Mouse (Mus musculus) embryonic facial prominence, embryonic 10.5 days (tissue): ENCODE results near the gene Sspo. TPM values are rescaled to one million over a fixed set of nuclear protein-coding genes. Genes with fewer than 3 reads are reported as not detected.

Experiments
- DNase-seq: peaks from one replicate; pipeline ENCODE4 v3.0.0-alpha.2; 2017; ENCODE audit warnings: low spot score
- H3K27ac ChIP-seq: fragments of 300-500 bp; sonication (generic); replicated peaks from 2 replicates; pipeline ENCODE4 v1.5.1; 2016; ENCODE audit warnings: mild to moderate bottlenecking
- H3K27me3 ChIP-seq: fragments of 300-500 bp; sonication (generic); replicated peaks from 2 replicates; pipeline ENCODE4 v1.6.1; 2016; ENCODE audit warnings: low read depth, mild to moderate bottlenecking; ENCODE audit not compliant: poor library complexity, severe bottlenecking
- H3K36me3 ChIP-seq: fragments of 300-500 bp; sonication (generic); replicated peaks from 2 replicates; pipeline ENCODE4 v1.6.1; 2016; ENCODE audit warnings: mild to moderate bottlenecking, moderate library complexity
- H3K4me1 ChIP-seq: fragments of 300-500 bp; sonication (generic); 2 replicates; pipeline ENCODE4 v1.6.1; 2016
- H3K4me3 ChIP-seq: fragments of 300-500 bp; sonication (generic); 2 replicates; pipeline ENCODE4 v1.5.1; 2016; ENCODE audit warnings: mild to moderate bottlenecking, moderate library complexity
- H3K9me3 ChIP-seq: fragments of 300-500 bp; sonication (generic); 2 replicates; pipeline ENCODE4 v1.6.1; 2016; ENCODE audit warnings: mild to moderate bottlenecking
- WGBS: fragments of 180-500 bp; shearing (Covaris S2); methylation state at CpG from one replicate; pipeline ENCODE4 v1.1.7; 2016; 5-methylcytosine and 5-hydroxymethylcytosine counted together
- polyA plus RNA-seq: library from polyadenylated mRNA; unstranded; fragments of >200 nt; fragmentation: Nextera tagmentation; extraction: Ambion mirVana; gene quantifications from 2 replicates; pipeline ENCODE4 v1.2.1, GENCODE M21; 2016

The Sspo gene
- polyA plus RNA-seq, 1 experiment from 2014 or later: 0.71 TPM

DNA sequence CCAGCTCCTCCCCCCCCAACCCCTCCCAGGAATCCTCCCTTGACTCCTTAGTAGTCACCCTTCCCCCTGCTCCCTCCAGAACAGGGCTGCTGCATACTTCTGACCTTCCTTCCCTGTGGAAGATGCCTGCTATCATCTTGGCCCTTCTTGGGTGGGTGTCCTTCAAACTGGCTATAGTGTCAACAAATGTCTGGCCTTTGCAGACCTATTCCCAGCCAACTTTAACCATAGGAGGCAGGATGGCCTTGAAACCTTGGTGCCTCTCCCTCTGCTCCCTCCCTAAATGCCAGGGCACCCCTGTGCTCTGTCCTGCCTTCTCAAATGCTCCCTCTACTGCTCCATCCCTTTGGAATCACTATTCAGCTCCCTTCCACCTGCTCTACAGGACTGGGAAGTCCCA, 8.4 kb upstream of the Sspo start:
- peak overlapping the region; percentile 46 for H3K4me3 ChIP-seq
- no peak for DNase-seq
- peaks cover 58% of the 10 kb centered on the region for H3K36me3 ChIP-seq
- H3K27ac ChIP-seq: peak overlapping the region; percentile 62
- H3K27me3 ChIP-seq: peaks cover 56% of the 10 kb centered on the region
- H3K4me1 ChIP-seq: peaks cover 60% of the 10 kb centered on the region
- H3K9me3 ChIP-seq: no peaks in the 10 kb centered on the region; the same call in 1 of the 2 replicates

DNA sequence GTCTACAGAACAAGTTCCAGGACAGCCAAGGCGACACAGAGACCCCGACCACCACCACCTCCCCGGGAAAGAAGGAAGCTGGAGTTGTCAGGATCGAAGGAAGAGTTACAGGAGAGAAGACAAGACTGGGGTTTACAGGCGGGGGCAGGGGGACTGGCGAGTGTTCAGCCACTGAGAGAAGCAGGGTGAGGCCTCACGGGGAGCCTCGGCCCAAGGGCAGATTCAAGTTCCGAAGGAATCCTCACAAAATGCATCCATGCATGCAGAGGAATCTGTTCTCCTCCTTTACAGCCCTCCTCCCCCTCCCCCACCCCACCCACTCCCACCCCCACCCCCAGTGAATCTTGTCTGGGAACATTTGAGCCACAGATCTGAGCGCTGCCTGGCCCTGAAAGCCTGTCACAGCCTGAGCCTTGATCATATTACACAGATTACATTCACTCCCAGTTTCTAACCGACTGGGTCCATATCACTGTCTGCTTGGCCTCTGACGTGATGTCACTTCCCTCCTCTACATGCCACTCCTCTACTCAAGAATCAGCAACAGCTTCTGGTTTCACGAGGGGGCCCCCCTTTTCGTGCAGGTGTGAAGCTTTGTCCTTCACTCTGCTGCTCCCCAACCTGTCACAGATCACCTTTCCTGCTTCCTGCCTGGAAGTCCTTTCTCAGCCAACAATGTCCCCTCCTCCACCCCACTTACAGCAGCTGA, 7.6 kb upstream of the Sspo start:
- peaks cover 58% of the 10 kb centered on the region for H3K4me1 ChIP-seq
- H3K36me3 ChIP-seq: peaks cover 58% of the 10 kb centered on the region
- DNase-seq: peak; percentile 44
- H3K9me3 ChIP-seq: no peaks in the 10 kb centered on the region; the same call in 1 of the 2 replicates
- WGBS: 33% methylated on average over 14 of the region's 14 CpGs
- H3K4me3 ChIP-seq: peak overlapping the region; percentile 30; the same call in 1 of the 2 replicates
- H3K27me3 ChIP-seq: peaks cover 55% of the 10 kb centered on the region
- peak overlapping the region; percentile 62 for H3K27ac ChIP-seq

DNA sequence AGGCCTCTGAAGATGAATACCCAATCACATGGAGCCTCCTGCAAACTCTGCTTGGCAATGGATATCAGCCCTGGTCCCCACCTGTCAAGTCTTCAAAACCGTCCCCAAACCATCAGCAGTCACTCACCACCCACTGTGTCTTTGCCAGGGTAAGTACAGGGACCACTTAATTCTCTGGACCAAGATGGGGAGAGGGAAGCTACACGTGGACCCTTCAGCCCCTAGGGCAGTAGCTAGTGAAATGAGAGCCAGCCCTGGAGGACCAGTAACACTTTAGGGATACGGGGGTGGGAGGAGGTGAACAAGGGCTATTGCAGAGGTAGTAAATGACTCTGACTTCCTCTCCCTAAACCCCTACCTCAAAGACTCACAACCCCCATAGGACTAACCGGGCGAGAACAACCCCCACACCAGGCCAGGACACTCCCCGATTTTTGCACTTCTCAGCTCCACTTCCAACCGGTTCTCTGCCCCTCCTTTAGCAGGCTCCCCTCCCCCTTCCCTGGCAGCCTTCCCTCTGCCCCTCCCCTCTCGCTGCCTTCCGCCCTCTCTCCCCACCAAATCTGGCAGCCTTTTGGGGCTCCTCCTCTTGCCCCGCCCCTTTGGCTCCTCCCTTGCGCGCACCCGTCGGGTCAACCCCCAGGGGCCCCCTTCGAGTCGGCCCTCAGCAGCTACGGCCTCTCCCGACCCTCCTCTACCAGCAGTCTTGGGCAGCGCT, 4.3 kb upstream of the Sspo start:
- peak overlapping the region; percentile 97 for H3K27ac ChIP-seq
- 2% methylated on average over 18 of the region's 19 CpGs for WGBS
- peaks cover 35% of the 10 kb centered on the region for H3K36me3 ChIP-seq
- peaks cover 72% of the 10 kb centered on the region for H3K4me1 ChIP-seq
- DNase-seq: no peak
- no peaks in the 10 kb centered on the region; the same call in 1 of the 2 replicates for H3K9me3 ChIP-seq
- H3K4me3 ChIP-seq: peak overlapping the region; percentile 92
- peaks cover 27% of the 10 kb centered on the region for H3K27me3 ChIP-seq

DNA sequence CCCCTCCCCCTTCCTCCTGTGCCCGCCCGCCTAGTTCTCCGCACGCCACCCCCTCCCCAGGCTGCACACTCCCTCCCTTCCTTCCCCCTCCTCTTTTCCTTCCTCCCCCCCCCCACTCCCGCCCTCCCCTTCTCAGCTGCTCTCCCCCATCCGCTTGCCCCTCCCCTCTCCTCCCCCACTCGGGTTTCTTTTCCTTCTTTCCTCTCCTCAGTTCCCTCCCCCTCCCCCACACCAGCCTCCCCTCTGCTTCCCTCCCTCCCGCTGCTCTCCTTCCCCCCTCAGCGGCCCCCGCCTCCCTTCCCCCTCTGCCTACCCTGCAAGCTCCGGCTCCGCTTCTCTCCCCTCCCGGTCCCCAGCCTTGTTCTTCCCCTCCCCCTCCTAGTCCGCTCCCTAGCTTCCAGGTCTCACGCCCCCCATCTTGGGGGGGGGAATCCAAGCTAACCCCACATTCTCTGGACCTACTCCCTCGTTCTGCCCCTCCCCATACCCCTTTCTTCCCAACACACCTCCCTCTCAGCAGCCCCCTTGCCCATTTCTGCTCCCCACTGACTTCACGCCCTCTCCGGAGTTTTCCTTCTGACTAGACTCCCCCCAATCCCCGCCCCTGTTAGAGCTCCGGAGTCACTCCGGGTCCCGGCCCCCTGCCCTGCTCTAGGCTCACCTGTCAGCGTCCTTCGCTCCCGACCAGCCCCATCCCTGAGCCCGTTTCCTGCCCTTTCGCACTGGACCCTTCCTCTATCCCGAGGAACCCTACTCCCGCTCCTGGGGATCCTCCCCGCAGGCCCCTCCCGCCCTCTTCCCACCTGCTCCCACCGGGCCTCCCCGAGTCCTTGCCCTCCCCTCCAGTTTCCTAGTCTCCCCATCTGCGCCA, 3.5 kb upstream of the Sspo start:
- Histone ChIP-seq H3K4me1 (peaks cover 64% of the 10 kb centered on the region), H3K36me3 (peaks cover 27% of the 10 kb centered on the region), H3K9me3 (no peaks in the 10 kb centered on the region; the same call in 1 of the 2 replicates), H3K4me3 (peak overlapping the region; percentile 92), H3K27me3 (peaks cover 19% of the 10 kb centered on the region), H3K27ac (peak overlapping the region; percentile 97)
- WGBS: 1% methylated on average over 32 of the region's 34 CpGs
- DNase-seq: peak; percentile 99

DNA sequence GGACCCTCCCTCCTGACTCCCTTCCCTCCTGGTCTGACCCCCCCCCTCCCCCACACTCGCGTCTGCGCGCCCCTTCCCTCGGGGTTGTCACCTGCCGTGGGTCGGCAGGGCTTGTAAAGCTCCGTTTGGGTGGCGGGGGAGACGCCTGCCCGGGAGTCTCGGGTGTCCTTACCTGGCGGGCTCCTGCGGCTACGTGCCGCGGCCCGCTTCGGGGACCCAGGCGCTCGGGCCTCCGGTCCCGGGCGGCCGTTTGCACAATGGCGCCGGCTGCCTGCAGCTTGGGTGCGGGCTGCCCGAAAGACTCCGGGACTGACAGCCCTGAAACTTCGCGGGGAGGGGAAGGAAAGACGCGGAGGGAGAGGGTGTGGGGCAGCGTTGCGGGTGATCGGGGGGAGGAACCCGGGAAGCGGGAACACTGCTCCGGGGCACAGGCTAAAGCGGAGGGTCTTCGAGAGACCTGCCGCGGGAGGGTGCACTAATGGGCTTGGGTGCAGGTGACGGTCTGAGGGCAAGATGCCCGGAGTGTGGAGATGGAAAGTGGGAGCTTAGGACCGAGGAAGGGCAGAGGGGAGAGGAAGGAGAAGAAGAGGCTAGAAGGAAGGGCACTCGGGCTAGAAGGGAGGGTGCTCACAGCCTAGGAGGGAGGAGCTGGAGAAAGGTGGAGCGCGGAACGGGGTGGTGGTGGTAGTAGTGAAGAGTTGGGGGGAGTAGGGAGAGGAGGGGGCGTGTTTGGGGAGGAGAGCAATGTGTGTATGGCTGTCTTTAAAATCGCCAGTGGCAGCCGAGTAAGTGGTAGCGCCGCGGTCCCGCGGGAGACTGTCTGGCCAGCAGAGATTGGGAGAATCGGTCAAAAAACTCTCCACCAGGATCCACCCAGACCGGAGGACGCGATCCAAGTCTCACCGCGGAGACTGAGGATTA, 2.6 kb upstream of the Sspo start, which contains the start of gene Zfp467:
Zfp467 (minus strand) TSS at position 645 of the 921 bp plus-strand sequence.
- Histone ChIP-seq H3K9me3 (no peaks in the 10 kb centered on the region; the same call in 1 of the 2 replicates), H3K36me3 (peaks cover 21% of the 10 kb centered on the region), H3K4me1 (peaks cover 55% of the 10 kb centered on the region), H3K4me3 (peak within 1 kb of the TSS; percentile 92), H3K27ac (peak within 1 kb of the TSS; percentile 97), H3K27me3 (peaks cover 11% of the 10 kb centered on the region)
- peak; percentile 63 for DNase-seq
- WGBS: under 1% methylated on average over 65 of the region's 65 CpGs

DNA sequence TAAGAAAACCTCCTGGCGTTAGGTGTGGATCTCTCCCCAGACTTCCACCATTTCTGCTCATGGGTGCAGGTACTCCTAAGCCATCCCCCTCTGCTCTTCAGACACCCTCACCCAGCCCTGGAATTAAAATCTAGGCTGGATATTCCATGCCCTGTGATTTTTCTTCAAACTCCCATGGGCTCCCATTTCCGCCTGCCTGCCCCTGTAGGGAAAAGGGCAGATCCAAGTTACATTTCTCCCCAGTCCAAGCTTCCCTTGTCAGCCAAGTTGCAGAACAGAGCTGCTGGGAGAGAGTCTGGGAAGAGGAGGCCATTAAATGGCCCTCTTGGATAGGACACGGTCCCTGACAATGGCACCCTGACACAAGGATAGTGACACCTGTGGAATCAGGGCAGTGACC, 1.8 kb upstream of the Sspo start:
- Histone ChIP-seq H3K36me3 (peaks cover 14% of the 10 kb centered on the region), H3K9me3 (no peaks in the 10 kb centered on the region; the same call in 1 of the 2 replicates), H3K4me3 (peak overlapping the region; percentile 92), H3K4me1 (peaks cover 47% of the 10 kb centered on the region), H3K27me3 (peaks cover 7% of the 10 kb centered on the region; the same call in 1 of the 2 replicates), H3K27ac (peak overlapping the region; percentile 97)
- WGBS: 42% methylated on average over 3 of the region's 3 CpGs
- DNase-seq: no peak

DNA sequence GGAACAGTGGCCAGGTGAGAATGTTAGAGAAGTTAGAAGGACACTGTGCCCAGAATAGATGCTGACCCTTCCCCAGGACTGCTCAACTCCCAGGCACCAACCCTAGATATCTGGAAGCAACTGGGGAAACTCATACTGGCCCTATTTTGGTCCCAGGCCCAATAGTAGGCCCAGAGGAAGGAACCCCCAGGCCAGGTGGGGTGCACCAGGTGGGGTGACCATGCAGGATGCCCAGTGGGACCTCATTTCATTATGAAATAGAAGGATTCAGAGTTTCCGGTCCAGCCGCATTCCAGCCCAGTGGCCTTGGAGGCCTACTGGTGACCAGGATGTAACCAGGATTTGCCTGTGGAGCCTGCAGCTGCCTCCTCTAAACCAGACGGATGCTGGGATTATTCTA, 1.1 kb upstream of the Sspo start:
- H3K9me3 ChIP-seq: no peaks in the 10 kb centered on the region; the same call in 1 of the 2 replicates
- H3K36me3 ChIP-seq: peaks cover 8% of the 10 kb centered on the region
- H3K27ac ChIP-seq: 0 out of 2 replicates have a peak overlapping the region, but pooled peaks have one; percentile 97
- H3K4me3 ChIP-seq: no peak overlapping the region
- no peak for DNase-seq
- H3K4me1 ChIP-seq: peaks cover 45% of the 10 kb centered on the region
- H3K27me3 ChIP-seq: peaks cover 4% of the 10 kb centered on the region; the same call in 1 of the 2 replicates
- WGBS: 71% methylated on average over 3 of the region's 3 CpGs

DNA sequence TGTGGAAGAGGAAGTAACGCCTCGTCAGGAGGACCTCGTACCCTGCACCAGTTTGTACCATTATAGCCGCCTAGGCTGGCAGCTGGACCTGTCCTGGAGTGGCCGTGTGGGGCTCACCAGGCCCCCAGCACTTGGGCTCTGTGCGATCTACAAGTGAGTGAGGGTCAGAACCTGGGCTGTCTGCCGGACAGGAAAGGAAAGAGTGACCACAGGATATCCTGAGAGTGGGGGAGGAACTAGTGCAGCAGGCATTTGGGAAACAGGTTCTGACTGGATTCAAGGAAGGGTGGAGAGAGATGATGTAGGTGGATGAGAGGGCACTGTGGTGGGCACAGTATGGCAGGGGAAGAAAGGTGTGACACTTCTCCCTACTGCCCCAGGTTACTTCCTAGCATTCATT, 498 bp downstream of the Sspo start:
- 73% methylated on average over 7 of the region's 7 CpGs for WGBS
- DNase-seq: no peak
- Histone ChIP-seq H3K27me3 (peaks cover 4% of the 10 kb centered on the region; the same call in 1 of the 2 replicates), H3K4me1 (peaks cover 38% of the 10 kb centered on the region), H3K9me3 (no peaks in the 10 kb centered on the region), H3K4me3 (no peak overlapping the region), H3K36me3 (no peaks in the 10 kb centered on the region), H3K27ac (no peak overlapping the region)

DNA sequence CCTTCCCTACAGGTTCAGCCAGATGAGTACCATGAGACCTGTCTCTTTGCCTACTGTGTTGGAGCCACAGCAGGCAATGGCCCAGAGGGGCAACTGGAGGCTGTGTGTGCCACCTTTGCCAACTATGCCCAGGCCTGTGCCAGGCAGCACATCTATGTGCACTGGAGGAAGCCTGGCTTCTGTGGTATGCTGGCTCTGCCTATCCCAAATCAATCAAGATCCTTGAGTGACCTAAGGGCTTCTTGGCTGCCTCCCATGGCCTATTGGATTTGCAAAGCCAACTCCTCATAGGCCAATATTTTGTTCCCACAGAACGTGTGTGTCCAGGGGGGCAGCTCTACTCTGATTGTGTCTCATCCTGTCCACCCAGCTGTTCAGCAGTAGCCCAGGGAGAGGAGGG, 4.1 kb downstream of the Sspo start:
- DNase-seq: no peak
- 74% methylated on average over 1 of the region's 1 CpGs for WGBS
- Histone ChIP-seq H3K9me3 (no peaks in the 10 kb centered on the region), H3K27ac (no peak overlapping the region), H3K27me3 (no peaks in the 10 kb centered on the region), H3K4me1 (peaks cover 21% of the 10 kb centered on the region), H3K4me3 (no peak overlapping the region), H3K36me3 (no peaks in the 10 kb centered on the region)

DNA sequence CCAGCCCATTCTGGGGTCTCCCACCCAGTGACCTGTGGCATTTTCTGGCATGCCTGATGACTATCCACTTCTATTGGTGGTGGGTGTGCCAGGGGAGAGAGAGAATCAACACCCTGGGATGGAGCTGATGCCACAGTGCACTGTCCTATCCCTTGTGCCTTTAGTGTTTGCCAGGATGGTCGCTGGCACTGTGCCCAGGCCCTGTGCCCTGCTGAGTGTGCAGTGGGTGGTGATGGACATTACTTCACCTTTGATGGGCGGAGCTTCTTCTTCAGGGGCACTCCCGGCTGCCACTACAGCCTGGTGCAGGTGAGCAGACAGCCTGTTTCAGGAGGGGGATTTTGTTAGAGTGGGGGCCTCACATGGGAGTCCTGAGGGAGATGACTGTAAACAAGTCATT, 4.7 kb downstream of the Sspo start:
- no peak for DNase-seq
- no peak overlapping the region for H3K27ac ChIP-seq
- no peaks in the 10 kb centered on the region for H3K36me3 ChIP-seq
- H3K4me1 ChIP-seq: peaks cover 20% of the 10 kb centered on the region
- 75% methylated on average over 3 of the region's 3 CpGs for WGBS
- no peaks in the 10 kb centered on the region for H3K9me3 ChIP-seq
- no peaks in the 10 kb centered on the region for H3K27me3 ChIP-seq
- no peak overlapping the region for H3K4me3 ChIP-seq

DNA sequence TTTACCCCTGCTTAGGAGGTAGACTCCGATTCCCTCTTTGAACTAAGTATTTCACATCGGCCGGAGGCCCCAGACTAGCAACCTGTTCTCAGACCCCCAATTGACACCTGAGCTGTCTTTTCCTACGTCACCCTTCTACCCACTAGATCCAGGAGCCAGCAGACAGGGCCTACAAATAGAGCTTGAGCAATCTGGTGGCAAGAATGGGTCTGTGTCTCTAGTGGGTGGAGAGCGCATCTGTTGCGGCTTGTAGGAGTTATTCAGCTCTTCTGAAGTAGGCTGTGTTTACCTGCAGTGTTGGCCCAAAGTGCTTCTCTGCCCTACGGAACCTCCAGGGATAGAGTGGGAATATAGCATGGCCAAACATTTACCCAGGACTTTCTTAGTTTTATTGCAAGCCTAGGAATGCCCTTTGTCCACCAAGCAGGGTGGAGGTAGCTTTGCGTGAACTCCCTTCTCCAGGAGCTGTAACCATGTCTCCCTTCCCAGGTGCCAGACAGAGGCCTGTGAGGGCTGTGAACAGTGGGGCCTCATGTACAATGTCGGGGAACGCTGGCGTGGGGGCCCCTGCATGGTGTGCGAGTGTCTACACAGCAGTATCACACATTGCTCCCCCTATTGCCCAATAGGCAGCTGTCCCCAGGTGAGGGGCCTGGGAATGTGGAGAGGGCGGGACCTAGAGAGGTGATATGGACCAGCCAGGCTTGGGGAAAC, 17.1 kb downstream of the Sspo start:
- H3K4me3 ChIP-seq: no peak overlapping the region
- 92% methylated on average over 13 of the region's 13 CpGs for WGBS
- no peak overlapping the region for H3K27ac ChIP-seq
- H3K4me1 ChIP-seq: peaks cover 26% of the 10 kb centered on the region
- no peaks in the 10 kb centered on the region for H3K36me3 ChIP-seq
- H3K27me3 ChIP-seq: no peaks in the 10 kb centered on the region
- no peaks in the 10 kb centered on the region for H3K9me3 ChIP-seq
- DNase-seq: no peak
